Mouse (Mus musculus): ENCODE data around the gene Insig1.
A peak's percentile ranks its signal among the peaks of the same experiment; 100 is the strongest.

Insig1 gene

DNA sequence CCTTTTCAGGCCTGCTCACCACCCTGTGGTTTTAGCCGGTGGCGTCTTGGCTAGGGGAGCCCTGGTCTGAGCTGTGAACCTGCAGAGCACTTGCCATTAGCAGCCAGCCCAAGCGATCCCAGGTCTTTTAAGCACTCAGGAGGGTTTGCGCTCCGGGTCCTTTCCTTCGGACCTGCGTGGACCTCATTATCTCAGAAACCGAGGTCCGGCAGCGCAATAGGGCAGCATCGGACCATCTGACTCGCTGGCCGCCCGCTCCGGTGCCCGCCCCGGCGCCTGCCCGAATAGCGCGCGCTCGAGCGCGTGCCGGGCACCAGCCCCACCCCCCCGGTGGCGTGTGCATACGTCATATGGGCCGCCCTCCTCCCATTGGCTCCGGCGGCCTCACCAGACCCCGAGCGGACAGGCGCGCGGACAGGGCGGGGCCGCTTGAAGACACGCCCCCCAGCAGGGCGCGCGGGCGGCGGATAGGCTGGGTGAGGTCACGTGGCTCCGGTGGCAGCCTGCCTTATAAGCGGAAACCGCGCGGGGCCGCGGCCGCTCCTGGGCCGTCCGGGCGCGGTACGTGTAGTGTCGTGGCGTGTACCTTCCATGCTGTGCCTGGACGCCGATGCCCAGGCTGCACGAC is at the start of gene Insig1:
Gene Insig1, plus strand, starts transcription at position 536 of the 628 bp plus-strand sequence.
- DNase-seq = peak; percentile 98

DNA sequence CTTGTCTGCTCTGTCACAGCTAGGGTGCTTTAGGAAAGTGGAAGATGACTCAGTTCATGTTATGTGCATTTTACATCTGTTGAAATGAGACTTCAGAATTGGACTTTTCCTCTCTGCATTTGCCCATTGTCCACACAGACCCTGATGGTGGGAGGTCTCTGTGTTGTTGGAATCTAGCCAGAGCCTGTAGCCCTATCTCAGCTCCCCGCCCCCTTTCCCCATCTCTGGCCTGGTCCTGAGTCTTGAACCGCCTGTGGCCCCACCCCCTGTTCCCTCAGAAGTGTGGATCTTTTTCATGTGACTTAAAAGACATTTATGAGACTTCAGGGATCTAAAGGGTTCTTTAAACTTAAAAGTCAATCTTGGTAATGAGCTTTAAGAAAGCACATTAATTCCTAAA is 47.7 kb upstream of the Insig1 start:
- no peak for DNase-seq

DNA sequence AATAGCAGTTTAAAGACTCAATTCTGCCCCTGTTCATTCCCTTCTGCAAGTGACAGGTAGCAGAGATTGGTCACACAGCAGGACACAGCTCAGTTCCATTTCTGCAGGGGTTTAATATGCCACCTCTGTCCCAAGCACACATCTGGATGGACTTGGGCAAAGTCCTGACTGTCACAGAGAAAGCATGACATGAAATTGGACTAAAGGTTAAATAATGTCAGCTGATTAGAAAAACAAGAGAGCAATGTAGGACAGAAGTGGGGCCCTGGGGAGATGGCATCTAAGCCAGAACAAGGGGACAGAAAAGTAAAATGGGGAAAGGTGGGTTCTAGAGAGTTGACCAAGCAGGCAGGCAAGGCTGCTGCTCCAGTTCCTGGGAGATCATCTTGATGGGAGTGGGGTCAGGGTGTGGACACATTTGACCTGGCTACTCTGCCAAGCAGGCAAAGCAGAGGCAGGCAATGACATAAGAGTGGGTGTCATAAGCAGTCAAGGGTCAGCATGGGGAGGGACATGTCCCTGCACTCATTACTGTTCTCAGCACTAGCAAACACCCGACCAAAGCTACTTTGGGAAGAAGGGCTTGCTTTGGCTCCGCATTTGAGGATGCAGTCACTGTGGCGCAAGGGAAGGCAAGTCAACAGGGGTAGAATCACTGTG is 39.5 kb upstream of the Insig1 start:
- no peak for DNase-seq

DNA sequence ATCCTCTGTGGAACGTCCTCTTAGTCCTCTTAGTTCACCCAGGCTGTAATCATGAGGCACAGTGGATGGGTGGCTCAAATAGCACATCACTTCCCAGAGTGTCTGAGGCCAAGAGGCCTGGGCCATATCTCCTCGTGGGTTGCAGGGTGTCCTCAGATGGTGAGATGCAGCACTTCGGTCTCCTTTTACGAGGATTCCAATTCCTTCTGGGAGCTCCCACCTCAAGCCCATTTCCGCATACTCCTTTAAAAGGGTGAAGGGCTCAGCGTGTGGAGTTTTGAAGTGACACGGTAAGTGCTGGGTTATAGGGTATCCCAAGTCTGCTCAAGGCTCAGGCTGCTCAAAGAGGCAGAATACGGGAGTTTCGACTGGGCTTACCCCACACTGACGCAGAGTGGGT is 38.3 kb upstream of the Insig1 start:
- DNase-seq = no peak

DNA sequence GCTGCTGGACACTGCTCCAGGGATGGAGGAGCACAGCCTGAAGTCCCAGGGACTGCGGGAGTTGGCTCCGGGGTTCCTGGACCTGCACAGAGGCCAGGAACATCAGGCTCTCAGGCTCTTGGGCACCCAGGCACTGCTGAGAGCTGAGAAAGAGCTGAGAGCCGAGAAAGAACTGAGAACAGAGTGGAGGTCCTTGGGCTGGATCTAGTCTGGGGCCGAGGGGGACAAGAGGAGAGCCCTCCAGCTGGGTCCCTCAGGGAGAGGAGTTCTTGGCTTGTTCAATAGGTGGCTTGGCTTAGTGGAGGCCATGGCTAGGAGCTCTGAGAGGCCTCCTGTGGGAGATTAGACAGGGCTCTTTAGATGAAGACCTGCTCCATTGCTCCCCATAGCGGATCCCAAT is 37.9 kb upstream of the Insig1 start:
- DNase-seq = no peak

DNA sequence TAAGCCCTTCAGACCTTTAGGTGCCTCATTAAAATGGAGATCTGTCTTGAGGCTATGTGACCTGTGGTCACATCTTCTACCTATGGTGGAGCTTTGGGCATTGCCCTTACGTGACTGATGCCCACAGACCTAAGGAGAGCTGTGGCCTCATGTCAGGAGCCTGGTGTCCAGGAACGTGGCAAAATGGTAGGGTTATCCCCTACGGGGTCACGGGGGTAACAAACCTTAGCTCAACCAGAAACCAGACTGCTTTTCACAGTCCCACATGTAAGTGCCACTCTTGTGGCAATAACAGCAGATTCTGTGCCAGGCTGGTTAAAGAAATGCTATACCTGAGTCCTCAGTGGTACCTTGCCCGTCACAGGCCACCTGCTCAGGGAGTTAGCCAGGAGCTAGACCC is 37.3 kb upstream of the Insig1 start:
- DNase-seq = no peak

DNA sequence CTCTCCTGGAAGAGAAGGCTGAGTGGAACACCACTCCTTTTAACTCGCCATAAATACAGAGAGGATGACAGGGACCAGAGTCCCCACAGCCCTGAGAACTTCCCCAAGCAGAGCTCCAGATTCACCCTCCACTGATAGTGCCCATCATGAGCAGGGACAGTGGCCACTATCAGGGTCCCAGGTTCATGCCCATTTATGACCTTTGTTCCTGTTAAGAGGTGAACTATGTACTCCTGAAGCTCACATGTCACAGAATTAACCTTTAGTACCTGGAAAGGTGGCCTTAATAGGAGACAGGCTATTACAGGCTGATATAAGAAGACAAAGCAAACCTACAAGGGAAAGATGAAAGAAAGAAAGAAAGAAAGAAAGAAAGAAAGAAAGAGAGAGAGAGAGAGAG is 35.2 kb upstream of the Insig1 start:
- no peak for DNase-seq

DNA sequence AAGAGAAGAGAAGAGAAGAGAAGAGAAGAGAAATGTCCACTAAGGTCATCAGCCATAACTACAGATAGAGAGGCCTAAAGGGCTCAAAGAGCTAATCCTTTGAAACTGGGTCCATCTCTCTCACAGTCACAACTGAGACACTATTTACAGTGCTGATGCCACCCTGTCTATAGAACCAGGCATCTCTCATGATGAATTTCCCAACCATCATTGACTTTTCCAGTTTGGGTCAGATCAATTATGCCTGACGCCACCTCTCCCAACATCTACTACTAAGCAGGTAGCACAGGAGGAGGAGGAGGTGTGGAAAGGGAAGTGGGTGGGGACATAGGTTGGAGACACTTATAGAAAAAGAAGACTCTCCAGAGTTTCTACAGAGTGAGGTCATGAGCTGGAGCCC is 34.6 kb upstream of the Insig1 start:
- DNase-seq = no peak

DNA sequence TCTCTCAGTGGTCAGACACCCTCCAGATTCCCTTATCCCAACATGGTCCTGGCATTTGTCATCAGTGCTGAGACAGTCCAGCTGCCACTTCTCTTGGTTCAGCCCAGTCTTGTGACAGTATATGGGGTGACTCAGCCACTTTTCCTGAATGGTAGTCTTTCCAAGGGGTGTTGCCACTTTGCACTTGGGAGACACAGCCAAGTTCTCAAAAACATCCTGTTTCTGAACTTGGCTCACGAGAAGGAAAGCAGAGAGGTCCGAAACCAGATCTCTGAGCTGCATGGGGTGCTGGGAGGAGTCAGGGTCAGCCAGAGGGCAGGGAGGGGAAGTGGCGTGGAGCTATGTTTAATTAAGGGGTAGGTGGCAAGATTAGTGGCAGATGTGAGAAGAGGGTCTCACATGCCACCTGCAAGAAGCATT is 34.0 kb upstream of the Insig1 start:
- no peak for DNase-seq

DNA sequence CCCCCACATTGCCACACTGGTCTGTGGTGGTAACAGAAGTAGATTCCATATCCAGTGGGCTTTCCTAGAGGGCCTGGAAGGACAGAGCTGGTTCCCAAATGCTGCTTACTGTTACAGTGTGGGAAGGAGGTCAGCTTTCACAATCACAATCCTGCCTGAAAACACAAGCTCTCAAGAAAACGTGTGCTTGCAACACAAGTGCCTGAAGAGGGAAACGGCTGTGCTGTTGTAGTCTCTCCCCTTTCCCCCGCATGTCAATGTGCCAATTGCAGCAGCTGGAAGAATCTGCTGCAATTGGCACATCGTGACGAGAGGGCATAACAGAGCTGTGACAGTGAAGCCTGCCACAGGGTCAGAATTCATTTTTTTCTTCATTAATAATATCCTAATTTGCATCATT is 33.5 kb upstream of the Insig1 start:
- DNase-seq = no peak

DNA sequence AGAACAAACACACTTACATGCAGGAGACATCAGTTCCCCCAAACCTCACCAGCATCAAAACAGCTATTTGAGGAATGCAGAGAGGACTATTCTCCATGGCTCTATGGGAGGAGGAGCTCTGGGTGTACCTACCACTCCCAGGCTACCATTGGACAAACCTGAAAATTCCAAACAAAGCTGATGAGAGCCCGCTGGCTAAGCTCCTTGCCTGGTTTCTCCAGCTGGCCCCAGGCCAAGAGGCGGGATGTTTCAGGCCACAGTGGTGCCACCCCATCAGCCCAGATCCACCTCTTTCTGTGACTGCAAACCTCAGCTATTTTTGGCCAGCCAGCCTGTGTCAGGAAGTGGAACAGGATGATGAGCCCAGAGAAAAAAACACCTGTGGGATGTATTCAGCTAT is 33.0 kb upstream of the Insig1 start:
- no peak for DNase-seq

DNA sequence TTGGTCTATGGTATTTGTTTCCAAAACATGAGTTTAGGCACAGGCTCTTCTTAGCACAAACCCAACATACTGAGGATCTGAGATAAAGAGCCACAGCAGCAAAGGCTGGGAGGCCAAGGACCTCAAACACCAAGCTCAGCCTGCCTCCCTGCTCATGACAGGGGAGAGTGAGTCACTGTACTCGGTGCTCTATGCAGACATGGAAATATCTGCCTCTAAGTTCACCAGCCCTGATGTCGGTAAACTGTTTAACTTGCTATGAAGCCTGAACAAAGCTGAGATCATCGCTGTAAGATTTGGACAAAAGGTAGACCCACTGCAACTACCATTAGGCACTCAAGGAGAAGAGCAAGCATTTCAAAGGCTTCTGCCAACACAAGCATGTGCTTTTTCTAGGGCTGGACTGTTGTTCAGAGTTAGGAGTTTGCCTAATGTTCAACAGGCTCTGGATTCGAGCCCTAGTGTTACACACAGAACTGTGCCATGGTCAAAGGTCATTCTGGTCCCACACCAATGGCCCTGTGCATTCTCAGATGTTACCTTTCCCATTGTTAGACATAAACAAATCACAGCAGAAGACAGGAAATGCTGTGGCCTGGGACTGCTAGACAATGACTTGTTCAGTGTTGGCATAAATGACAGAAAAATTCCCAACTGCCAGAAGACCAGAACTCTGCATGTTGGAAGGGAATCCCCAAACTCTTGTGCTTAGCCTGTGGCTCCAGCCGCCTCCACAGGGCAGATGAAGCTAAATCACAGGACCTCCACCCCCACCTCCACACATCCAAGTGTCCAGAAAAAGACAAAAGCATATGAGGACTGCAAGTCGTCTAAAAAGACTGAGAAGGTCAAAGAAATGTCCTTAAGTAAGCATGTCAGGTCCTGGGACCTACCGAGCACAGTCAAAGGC is 31.2 kb upstream of the Insig1 start:
- DNase-seq = no peak

DNA sequence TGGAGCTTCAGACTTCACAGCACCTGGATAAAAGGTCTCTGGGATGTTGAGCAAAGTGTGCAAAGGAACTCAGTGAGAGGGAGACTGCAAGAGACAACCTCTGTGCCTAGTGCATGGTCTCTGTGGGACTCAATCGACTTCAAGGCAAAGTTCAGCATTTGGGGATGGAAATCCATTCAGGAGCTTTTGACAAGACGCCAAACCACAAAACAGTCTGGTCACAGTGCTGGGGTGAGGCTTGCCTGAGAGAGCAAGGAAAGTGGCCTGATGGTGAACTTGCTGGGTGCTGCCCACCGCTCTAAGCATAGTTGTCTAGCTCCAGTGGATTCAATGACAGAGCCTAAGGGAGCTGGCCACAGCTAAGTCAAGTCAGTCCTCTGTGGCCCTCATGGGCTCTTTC is 30.4 kb upstream of the Insig1 start:
- no peak for DNase-seq

DNA sequence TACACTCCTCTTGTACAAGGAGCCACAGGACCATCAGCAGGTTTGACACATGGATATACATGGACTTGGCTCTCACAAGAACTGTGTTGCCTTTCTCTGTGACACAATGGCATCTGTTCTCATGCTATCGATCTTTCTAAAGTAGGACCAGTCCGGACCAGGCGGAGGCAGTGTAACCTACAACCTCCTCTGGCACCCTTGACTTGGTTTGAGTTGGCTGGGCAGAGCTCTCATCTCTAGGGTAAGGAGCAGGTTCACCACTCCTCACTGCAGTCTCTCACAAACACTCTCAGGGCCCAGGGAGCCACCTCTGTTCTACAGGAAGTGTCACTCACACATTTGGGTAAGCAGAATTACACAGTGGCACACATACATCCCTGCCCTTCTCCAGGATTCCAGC is 29.1 kb upstream of the Insig1 start:
- no peak for DNase-seq

DNA sequence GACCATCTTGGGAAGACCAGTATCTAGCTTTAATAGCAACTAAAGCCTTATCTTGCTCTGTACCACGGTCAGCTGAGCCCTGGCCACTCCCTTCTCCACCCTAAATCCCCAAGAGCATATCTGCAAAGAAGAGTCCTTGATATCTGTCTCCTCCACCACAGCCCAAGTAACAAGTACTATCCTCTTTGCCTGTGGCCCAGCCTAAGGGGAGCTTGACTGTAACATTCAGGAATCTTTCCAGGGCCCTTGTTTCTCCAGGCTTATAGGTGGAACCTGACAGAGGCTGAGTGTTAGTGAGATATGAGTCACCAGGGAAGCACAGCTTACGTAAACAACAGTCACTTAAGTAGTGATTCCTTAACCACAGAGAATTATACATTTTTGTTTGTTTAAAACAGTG is 28.4 kb upstream of the Insig1 start:
- DNase-seq = no peak

DNA sequence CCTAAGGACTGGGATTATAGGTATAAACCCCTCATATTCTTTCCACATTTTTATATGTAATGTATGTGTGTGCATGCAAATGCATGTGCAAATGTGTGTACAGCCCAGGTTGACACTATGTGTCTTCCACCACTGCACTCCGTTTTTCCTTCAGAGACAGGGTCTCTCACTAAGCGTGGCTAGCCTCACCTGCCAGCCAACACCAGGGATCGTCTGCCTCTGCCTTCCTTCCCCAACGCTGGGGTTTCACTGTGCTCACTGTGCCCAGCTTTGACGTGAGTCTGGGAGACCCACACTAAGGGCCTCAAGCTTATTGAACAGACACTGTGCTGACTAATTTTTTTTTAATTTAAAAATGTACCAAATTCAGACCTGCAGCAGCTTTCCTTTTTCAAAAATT is 27.8 kb upstream of the Insig1 start:
- no peak for DNase-seq

DNA sequence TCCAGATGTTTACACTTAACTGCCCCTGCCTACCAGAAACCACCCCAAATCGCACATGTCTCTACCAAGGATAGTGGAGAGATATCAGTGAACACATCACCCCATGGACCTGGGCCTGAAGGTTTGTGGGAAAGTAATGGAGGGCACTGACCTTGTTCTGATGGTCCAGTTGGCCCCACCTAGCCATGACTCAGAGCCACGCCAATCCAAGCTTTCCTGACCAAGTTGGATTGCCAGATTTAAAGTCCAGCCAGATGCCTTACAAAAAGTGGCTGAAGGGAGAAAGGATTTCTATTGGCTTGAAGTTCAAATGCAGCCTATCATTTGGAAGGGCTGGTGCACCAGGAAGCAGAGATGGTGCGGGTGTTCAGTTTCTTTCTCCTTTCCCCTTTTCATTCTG is 24.2 kb upstream of the Insig1 start:
- no peak for DNase-seq

DNA sequence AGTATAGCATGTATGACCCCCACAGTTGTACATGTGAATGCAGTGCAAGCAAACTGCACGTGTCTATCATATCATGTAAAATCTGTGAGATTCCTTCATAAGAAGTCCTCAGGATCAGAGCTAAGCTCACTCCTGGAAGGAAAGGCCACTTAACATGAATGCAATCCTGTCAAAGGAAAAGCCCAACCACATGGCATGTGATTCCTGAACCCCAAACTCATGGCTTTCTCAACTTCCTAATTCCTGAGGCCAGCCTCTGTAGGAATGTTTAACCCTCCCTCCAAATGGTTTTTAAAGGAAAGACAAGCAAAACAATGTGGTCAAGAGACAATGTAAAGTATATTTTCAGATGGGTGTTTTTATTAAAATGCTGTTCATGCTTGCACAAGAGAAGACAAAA is 23.2 kb upstream of the Insig1 start:
- no peak for DNase-seq

DNA sequence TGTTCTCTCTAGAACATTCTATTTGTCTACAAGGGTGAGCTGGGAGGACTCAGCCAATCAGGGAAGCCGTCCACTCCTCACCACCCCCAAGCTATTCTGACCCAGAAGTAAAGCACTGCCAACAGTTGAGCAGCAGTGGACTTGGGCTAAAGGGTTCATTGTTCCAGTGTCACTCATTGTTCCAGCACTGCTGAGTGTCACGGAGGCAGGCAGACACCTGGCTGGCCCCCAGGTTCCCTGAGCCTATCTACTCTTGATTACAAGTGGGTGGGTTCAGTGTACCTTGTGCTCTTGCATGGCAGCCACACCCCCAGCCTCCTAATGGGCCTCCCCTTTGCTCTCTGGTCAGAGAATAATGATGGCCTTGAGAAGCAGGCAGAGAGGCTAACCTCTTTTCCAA is 15.7 kb upstream of the Insig1 start:
- no peak for DNase-seq

DNA sequence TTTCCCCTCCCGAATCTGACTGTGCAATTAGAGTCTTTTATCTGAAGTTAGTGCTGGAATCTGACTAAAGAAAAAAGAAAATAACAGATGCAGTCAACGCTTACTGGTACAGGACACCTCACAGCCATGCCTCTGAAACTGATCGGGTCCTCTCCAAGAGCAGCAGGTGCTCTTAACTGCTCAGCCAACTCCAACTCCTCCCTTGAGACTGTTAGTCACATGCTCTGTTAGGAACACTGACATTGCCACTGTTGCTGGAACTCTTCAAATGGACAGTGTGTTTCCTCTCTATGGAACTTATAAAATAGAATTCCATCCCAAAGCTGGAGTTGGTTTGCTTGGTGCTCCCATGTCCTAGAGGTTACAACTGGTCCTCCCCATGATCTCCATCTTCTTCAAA is 14.3 kb upstream of the Insig1 start:
- DNase-seq = no peak

DNA sequence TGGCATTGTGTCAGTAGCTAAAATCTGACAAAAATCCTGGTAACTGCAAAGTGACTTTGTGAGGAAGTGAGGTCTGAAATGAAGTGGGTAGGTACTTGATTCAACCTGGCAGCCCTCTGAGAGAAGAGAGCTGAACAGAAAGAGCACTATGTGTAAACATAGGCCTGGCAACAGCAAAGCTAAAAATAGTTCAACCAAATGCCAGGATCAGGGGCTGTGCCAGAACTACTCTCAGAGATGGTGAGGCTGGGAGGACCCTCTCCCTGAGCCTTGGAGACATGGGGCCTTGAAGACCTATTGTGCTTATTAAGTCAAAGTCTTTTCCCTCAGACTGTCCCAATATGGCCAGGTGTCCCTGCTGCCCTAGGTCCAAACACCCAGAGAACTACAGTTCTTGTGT is 10.7 kb upstream of the Insig1 start:
- no peak for DNase-seq

DNA sequence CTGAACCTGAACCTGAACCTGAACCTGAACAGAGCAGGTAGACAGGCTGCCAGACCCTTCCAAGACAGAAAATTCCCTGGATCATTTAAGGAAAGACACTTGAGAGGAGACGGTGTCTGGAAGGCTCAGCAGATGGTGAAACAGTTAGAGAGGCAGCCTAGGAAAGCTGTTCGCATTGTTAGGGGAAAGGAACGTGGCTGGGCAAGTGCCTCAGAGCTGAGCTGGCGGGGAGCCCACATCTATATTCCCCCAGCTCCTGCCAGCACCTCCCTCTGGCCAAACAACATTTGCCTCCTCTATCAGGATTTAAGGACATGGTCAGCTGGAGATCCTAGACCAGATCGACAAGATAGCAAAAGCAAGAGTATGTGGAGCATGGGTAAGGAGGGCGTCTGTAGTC is 10.2 kb upstream of the Insig1 start:
- DNase-seq = no peak

DNA sequence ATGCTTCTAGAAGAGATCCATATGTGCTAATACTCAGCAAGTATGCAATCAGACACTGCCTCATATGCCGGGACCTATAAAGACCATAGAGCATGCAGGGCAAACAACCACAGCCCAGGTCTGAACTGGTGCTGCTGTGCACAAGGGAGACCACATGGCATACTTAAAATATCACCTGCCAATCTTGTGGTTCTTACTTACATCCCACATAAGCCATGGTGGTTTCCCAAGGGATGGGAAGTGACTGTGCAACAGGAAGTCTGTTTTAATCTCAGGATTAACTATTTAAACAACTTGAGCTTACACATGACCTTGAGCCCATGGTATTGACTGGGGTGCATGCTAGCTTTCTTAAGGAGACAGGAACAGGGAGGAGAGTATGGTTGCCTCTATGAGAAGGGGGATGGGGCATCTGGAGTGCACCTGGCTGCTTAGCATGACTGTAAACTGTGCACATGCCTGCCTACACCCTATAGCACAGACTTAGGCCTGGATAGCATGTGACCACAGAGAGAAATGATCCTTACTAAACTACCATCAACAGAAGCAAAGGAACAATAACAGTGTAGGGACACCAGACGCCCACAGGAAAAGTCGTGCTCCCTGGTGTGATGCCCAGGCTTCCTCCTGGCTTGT is 7.1 kb upstream of the Insig1 start:
- no peak for DNase-seq

DNA sequence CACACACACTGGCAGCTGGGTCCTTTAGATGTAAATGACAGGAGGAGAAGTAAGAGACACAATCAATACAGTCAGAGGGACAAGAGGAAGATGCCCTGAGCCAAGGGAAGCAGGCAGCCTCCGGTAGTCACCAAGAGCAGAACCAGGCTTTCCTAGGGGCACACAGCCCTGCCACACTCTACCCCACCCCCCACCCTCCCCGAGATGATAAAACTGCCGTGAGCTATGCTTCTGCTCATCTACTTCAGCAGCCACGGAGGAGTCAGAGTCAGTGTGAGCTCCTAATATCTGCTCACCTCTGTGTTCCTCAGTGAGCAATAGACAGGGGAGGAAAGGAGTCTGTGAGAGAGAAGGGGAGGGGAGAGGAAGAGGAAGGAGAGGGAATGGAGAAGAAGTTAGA is 5.9 kb upstream of the Insig1 start:
- DNase-seq = no peak

Data from thymus, postnatal 14 days (tissue).